Mouse (Mus musculus) embryonic fibroblast, embryonic 13.5 days (primary cell): ENCODE measurements around the gene Rpl28. TPM values are rescaled to one million over a fixed set of nuclear protein-coding genes. Genes with fewer than 3 reads are reported as not detected.
A peak's percentile ranks its signal among the peaks of the same experiment; 100 is the strongest.
"Not testable (repeated sequence)": the region's sequence is repeated elsewhere in the genome, so short reads cannot be mapped to it uniquely, and the experiment has no call there.

Experiments
- H3K27ac ChIP-seq: 2 replicates; pipeline ENCODE4 v1.5.1; 2012; ENCODE audit warnings: low read length, control low read depth, inconsistent platforms; ENCODE audit not compliant: insufficient read depth
- H3K4me1 ChIP-seq: 2 replicates; pipeline ENCODE4 v1.6.1; 2011; ENCODE audit warnings: low read length; ENCODE audit not compliant: control insufficient read depth, insufficient read depth
- H3K4me3 ChIP-seq: 2 replicates; pipeline ENCODE4 v1.5.1; 2011; ENCODE audit warnings: mild to moderate bottlenecking, control low read depth, low read length; ENCODE audit not compliant: insufficient read depth
- CTCF ChIP-seq: IDR thresholded peaks from 2 replicates; pipeline ENCODE4 v1.5.1; 2011; ENCODE audit warnings: mild to moderate bottlenecking, control low read depth, low read length, moderate library complexity, borderline replicate concordance; ENCODE audit not compliant: insufficient read depth
- POLR2A ChIP-seq: IDR thresholded peaks from 2 replicates; pipeline ENCODE4 v1.6.1; 2011; ENCODE audit warnings: low read depth, mild to moderate bottlenecking, control low read depth, low read length, moderate library complexity
- polyA plus RNA-seq: library from polyadenylated mRNA; stranded (reverse); fragments of >200 nt; gene quantifications from 2 replicates; pipeline ENCODE4 v1.2.4, GENCODE M21; 2011; ENCODE audit warnings: low read depth; ENCODE audit not compliant: missing spikeins, insufficient read length

The Rpl28 gene
- polyA plus RNA-seq, 1 experiment, result 404 TPM

- no peak overlapping the region for H3K27ac ChIP-seq
- H3K4me1 ChIP-seq, result peaks cover 10% of the 10 kb centered on the region; the same call in 1 of the 2 replicates
- TF ChIP-seq POLR2A (no peak), CTCF (no peak)
- no peak overlapping the region for H3K4me3 ChIP-seq
Measured at GRCm38 (mm10) chr7:4806716-4807115, 14.0 kb downstream of the Rpl28 start.

- Histone ChIP-seq H3K4me3 (peak overlapping the region; percentile 93), H3K4me1 (peaks cover 10% of the 10 kb centered on the region; the same call in 1 of the 2 replicates)
- not testable (repeated sequence) for H3K27ac ChIP-seq
Measured at GRCm38 (mm10) chr7:4811131-4811530, 18.5 kb downstream of the Rpl28 start.

DNA sequence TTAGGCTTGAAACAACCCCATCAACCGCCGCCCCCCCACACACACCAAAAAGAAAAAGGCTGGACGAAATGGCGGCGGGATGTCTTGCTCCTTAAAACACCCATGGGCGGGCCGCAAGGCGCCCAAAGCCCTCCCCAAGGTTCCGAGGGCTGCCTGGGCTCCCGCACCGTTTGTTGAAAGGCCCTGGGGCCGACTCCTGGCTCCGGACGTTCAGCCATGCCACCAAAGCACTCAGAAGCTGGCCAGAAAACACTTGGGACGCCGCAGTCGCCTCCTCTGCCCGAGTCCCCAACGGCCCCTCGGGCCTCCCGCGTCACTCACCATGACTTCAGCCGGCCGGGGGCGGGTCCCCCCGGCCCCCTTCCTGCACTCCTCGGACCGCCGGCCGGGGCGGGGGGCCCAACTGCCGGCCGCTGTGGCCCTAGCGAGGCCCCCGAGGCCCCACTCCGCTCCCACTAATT lies 19.2 kb downstream of the Rpl28 start:
- H3K4me1 ChIP-seq, result peaks cover 10% of the 10 kb centered on the region; the same call in 1 of the 2 replicates
- H3K27ac ChIP-seq, result peak overlapping the region; percentile 20
- H3K4me3 ChIP-seq, result peak overlapping the region; percentile 93
- TF ChIP-seq POLR2A, result 0 out of 2 replicates have a peak, but pooled peaks have one; percentile 2
- TF ChIP-seq CTCF, result no peak

- peaks cover 7% of the 10 kb centered on the region; the same call in 1 of the 2 replicates for H3K4me1 ChIP-seq
- peak within 1 kb of the TSS; percentile 86 for H3K27ac ChIP-seq
- peak within 1 kb of the TSS; percentile 93 for H3K4me3 ChIP-seq
- TF ChIP-seq POLR2A, result peak; percentile 85
- no peak for TF ChIP-seq CTCF
Measured at GRCm38 (mm10) chr7:4812303-4813104, 19.8 kb downstream of the Rpl28 start, which contains the start of gene Ube2s. Gene Ube2s (minus strand): TSS chr7:4812590.

- Histone ChIP-seq H3K27ac (peak overlapping the region; percentile 53; the same call in 1 of the 2 replicates), H3K4me3 (peak overlapping the region; percentile 62), H3K4me1 (peaks cover 7% of the 10 kb centered on the region; the same call in 1 of the 2 replicates)
- TF ChIP-seq CTCF (no peak), POLR2A (no peak)
Measured at GRCm38 (mm10) chr7:4813105-4813791, 20.6 kb downstream of the Rpl28 start.

DNA sequence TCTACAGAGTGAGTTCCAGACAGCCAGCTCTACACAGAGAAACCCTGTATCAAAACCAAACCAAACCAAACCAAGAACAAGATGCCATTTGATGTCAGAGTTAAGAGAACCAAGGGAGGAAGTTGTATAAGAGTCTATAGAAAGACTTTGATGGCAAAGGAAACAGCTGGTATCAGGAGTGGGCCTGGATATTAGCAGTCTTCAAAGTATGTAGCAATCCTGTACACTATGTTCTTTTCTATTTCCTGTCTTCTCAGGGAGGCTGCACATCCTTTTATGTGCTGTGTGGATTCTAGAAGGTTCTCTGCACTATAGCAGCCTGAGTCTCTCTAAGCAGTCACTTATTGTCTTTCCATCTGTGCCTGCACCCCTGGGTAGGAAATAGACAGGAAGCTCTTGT lies 23.9 kb downstream of the Rpl28 start:
- Histone ChIP-seq H3K4me1 (no peaks in the 10 kb centered on the region), H3K27ac (no peak overlapping the region), H3K4me3 (no peak overlapping the region)
- TF ChIP-seq POLR2A, result no peak

DNA sequence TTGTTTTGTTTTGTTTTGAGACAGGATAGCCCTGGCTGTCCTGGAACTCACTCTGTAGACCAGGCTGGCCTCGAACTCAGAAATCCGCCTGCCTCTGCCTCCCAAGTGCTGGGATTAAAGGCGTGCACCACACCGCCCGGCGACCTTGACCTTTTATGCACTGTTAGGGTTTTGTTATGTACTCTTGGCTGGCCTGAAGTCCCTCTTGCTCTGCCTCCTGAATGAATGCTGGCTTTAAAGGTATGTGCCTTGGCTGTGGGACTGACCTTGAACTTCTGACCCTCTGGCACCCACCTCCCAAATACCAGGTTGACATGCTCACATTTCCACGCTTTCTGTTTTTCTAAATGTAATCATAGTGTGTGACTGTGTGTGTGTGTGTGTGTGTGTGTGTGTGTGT lies 28.3 kb downstream of the Rpl28 start:
- H3K27ac ChIP-seq, H3K4me3 ChIP-seq, H3K4me1 ChIP-seq: not testable (repeated sequence)

DNA sequence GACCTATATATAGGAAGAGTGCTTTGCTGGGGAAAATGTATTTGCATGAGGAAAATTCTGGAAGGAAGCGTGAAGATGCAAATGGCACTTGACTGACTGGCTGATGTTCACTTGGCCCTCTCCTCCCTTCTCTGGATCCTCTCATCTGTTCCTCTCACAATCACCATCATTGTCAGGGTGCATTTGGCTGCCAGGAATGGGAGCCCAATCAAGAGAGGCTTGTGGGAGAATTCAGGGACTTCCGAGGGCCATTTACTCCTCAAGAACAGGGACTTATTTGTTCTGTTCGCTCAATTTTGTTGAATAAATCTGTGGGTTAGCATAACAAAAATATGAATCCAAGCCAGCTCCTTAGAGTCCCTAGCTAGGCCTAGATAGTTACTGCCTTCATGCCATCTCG lies 29.0 kb downstream of the Rpl28 start:
- TF ChIP-seq POLR2A (no peak), CTCF (no peak)
- H3K4me3 ChIP-seq, result no peak overlapping the region
- no peak overlapping the region for H3K27ac ChIP-seq
- H3K4me1 ChIP-seq, result no peaks in the 10 kb centered on the region

GRCm38 (mm10) chr7:4822162-4822907 lies 29.7 kb downstream of the Rpl28 start:
- H3K27ac ChIP-seq, result no peak overlapping the region
- TF ChIP-seq CTCF, result no peak
- no peak for TF ChIP-seq POLR2A
- H3K4me1 ChIP-seq, result no peaks in the 10 kb centered on the region
- no peak overlapping the region for H3K4me3 ChIP-seq

- Histone ChIP-seq H3K27ac (no peak overlapping the region), H3K4me3 (no peak overlapping the region), H3K4me1 (no peaks in the 10 kb centered on the region)
- no peak for TF ChIP-seq POLR2A
- no peak for TF ChIP-seq CTCF
Measured at GRCm38 (mm10) chr7:4825365-4825764, 32.7 kb downstream of the Rpl28 start.
